Mouse (Mus musculus) testis, adult 2 months (tissue): ENCODE data around the gene Ncoa1.

ENCODE experiments used
- CTCF ChIP-seq: fragments of 200-500 bp; IDR thresholded peaks from 2 replicates; pipeline ENCODE4 v1.5.1; 2012; ENCODE audit warnings: low read depth, mild to moderate bottlenecking, inconsistent platforms, low read length, moderate library complexity; ENCODE audit not compliant: control insufficient read depth, insufficient read depth, insufficient replicate concordance
- POLR2A ChIP-seq: fragments of 200-500 bp; IDR thresholded peaks from 2 replicates; pipeline ENCODE4 v1.6.1; 2012; ENCODE audit warnings: low read depth, mild to moderate bottlenecking, inconsistent platforms, low read length, moderate library complexity; ENCODE audit not compliant: control insufficient read depth

DNA sequence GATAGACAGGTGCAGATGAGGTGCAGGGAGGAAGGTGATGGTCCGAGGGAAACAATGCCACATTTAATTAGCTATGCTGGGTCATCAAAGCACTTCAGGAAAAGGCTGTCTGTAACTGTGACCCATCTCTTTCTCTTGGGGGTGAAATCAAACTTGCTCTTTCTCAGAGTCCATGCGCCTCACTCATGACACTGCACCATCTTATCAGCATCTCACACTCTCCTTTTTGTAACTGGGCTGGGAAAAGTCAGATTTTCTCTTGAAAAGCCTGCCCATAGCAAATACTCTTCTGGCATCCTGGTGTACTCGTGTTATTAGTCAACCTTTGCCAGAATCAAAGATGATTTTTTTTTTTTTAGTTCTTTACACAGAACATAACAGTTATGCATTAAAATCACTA lies 70.8 kb downstream of the Ncoa1 start:
- TF ChIP-seq CTCF: no peak
- TF ChIP-seq POLR2A: no peak
